Mouse (Mus musculus) leukemia stem cell, adult 10-12 weeks (primary cell): ENCODE results near the gene Ccdc92. TPM values are rescaled to one million over a fixed set of nuclear protein-coding genes. Genes with fewer than 3 reads are reported as not detected.

Experiments used
- polyA plus RNA-seq: library from polyadenylated mRNA; stranded (reverse); fragments of >175 nt; gene quantifications from 2 replicates; pipeline ENCODE4 v1.2.3, GENCODE M21; 2012; ENCODE audit warnings: low replicate concordance

Ccdc92 gene
- polyA plus RNA-seq, result 3.7 and 5.3 TPM in 2 replicates

GRCm38 (mm10) chr5:124862013-124862866, at the start of gene Ccdc92, which contains the start of gene Zfp664:
TSS of gene Ccdc92 (minus strand) at chr5:124862424.
TSS of gene Zfp664 (plus strand) at chr5:124862691.

Other genes with a start within 250 kb of the Ccdc92 start
- 6.1 and 27.7 TPM in 2 replicates for gene Atp6v0a2, start 233.8 kb downstream of the Ccdc92 start, polyA plus RNA-seq
- 0.02 TPM in 1 of 2 replicates, not detected in the other for gene Dnah10, start 137.3 kb downstream of the Ccdc92 start, polyA plus RNA-seq
- gene Zfp664, start 267 bp upstream of the Ccdc92 start, polyA plus RNA-seq, result 35.6 and 41.4 TPM in 2 replicates
- 0.27 TPM in 1 of 2 replicates, not detected in the other for gene Rflna, start 140.8 kb upstream of the Ccdc92 start, polyA plus RNA-seq